Mouse (Mus musculus) forelimb bud, embryonic 11.5 days (tissue): Measurements from ENCODE around the gene Zfp318.

Experiments
- DNase-seq: peaks from one replicate; pipeline ENCODE4 v3.0.0-alpha.2; 2012; ENCODE audit warnings: low read depth, low spot score

Gene Zfp318

GRCm38 (mm10) chr17:46446264-46446663 is 62.7 kb downstream of the Zfp318 start:
- DNase-seq = no peak

- DNase-seq = no peak
Observed at GRCm38 (mm10) chr17:46452683-46453082, 69.2 kb downstream of the Zfp318 start.

GRCm38 (mm10) chr17:46453302-46453948 is 69.9 kb downstream of the Zfp318 start:
- no peak for DNase-seq

- DNase-seq = no peak
Observed at GRCm38 (mm10) chr17:46453970-46454411, 70.5 kb downstream of the Zfp318 start.

- DNase-seq = no peak
Observed at GRCm38 (mm10) chr17:46454539-46454938, 71.0 kb downstream of the Zfp318 start.

- DNase-seq = no peak
Observed at GRCm38 (mm10) chr17:46455110-46455691, 71.7 kb downstream of the Zfp318 start.

GRCm38 (mm10) chr17:46457791-46458190 is 74.3 kb downstream of the Zfp318 start:
- no peak for DNase-seq

GRCm38 (mm10) chr17:46458439-46458838 is 74.9 kb downstream of the Zfp318 start:
- DNase-seq = no peak

- no peak for DNase-seq
Observed at GRCm38 (mm10) chr17:46460673-46461072, 77.1 kb downstream of the Zfp318 start.

- no peak for DNase-seq
Observed at GRCm38 (mm10) chr17:46461347-46461746, 77.8 kb downstream of the Zfp318 start.

GRCm38 (mm10) chr17:46462226-46462625 is 78.7 kb downstream of the Zfp318 start:
- DNase-seq = no peak

- DNase-seq = no peak
Observed at GRCm38 (mm10) chr17:46467830-46468229, 84.3 kb downstream of the Zfp318 start.
